Mouse (Mus musculus) forebrain, embryonic 16.5 days (tissue): ENCODE results near the gene Pcgf2. TPM values are rescaled to one million over a fixed set of nuclear protein-coding genes. Genes with fewer than 3 reads are reported as not detected.
A peak's percentile ranks its signal among the peaks of the same experiment; 100 is the strongest.

Experiments used
- ATAC-seq: fragments of 200-750 bp; cut with Nextera tagmentation; 2 replicates; pipeline ENCODE4 v1.8.0; 2017; ENCODE audit warnings: mild to moderate bottlenecking, moderate library complexity
- H3K27ac ChIP-seq: fragments of 300-500 bp; sonication (generic); 2 replicates; pipeline ENCODE4 v1.5.1; 2014; ENCODE audit warnings: low read length, control low read depth
- H3K27me3 ChIP-seq: fragments of 300-500 bp; sonication (generic); replicated peaks from 2 replicates; pipeline ENCODE4 v1.6.1; 2014; ENCODE audit warnings: low read length; ENCODE audit not compliant: control insufficient read depth, insufficient read depth
- H3K36me3 ChIP-seq: fragments of 300-500 bp; sonication (generic); 2 replicates; pipeline ENCODE4 v1.6.1; 2014; ENCODE audit not compliant: control insufficient read depth, insufficient read depth
- H3K4me1 ChIP-seq: fragments of 300-500 bp; sonication (generic); replicated peaks from 2 replicates; pipeline ENCODE4 v1.6.1; 2014; ENCODE audit warnings: low read length; ENCODE audit not compliant: control insufficient read depth, insufficient read depth
- H3K4me2 ChIP-seq: fragments of 300-500 bp; sonication (generic); 2 replicates; pipeline ENCODE4 v1.6.1; 2014; ENCODE audit warnings: mild to moderate bottlenecking, low read length, control low read depth
- H3K4me3 ChIP-seq: fragments of 300-500 bp; sonication (generic); replicated peaks from 2 replicates; pipeline ENCODE4 v1.5.1; 2014; ENCODE audit warnings: mild to moderate bottlenecking, low read length, control low read depth
- H3K9ac ChIP-seq: fragments of 300-500 bp; sonication (generic); replicated peaks from 2 replicates; pipeline ENCODE4 v1.6.1; 2014; ENCODE audit warnings: low read depth, low read length, control low read depth
- H3K9me3 ChIP-seq: fragments of 300-500 bp; sonication (generic); 2 replicates; pipeline ENCODE4 v1.6.1; 2016; ENCODE audit warnings: low read length; ENCODE audit not compliant: control insufficient read depth
- WGBS: fragments of 180-500 bp; shearing (Covaris S2); extraction: QIAGEN DNeasy Blood & Tissue Kit; methylation state at CpG from one replicate; pipeline ENCODE4 v1.1.7; 2014; 5-methylcytosine and 5-hydroxymethylcytosine counted together
- polyA plus RNA-seq: library from polyadenylated mRNA; unstranded; fragments of >200 nt; fragmentation: Nextera tagmentation; extraction: Ambion mirVana; gene quantifications from 2 replicates; pipeline ENCODE4 v1.2.1, GENCODE M21; 2015

The Pcgf2 gene
- polyA plus RNA-seq, 1 experiment from 2014 or later = 19.8 TPM

- peaks cover 55% of the 10 kb centered on the region for H3K4me1 ChIP-seq
- no peak overlapping the region for H3K27ac ChIP-seq
- peaks cover 19% of the 10 kb centered on the region for H3K27me3 ChIP-seq
- ATAC-seq = no peak
- peaks cover 3% of the 10 kb centered on the region for H3K36me3 ChIP-seq
- H3K4me2 ChIP-seq = no peak overlapping the region
- WGBS = 87% methylated on average over 13 of the region's 13 CpGs
- no peak overlapping the region for H3K9ac ChIP-seq
- H3K9me3 ChIP-seq = no peaks in the 10 kb centered on the region
- H3K4me3 ChIP-seq = no peak overlapping the region
These were observed 34.9 kb downstream of the Pcgf2 start for GRCm38 (mm10) chr11:97665431-97665830.

GRCm38 (mm10) chr11:97664771-97665240, 35.5 kb downstream of the Pcgf2 start:
- no peak for ATAC-seq
- H3K36me3 ChIP-seq = peaks cover 3% of the 10 kb centered on the region
- H3K4me1 ChIP-seq = peaks cover 50% of the 10 kb centered on the region
- no peaks in the 10 kb centered on the region for H3K9me3 ChIP-seq
- no peak overlapping the region for H3K27ac ChIP-seq
- peak overlapping the region; percentile 85 for H3K4me2 ChIP-seq
- peak overlapping the region; percentile 84 for H3K4me3 ChIP-seq
- 27% methylated on average over 6 of the region's 6 CpGs for WGBS
- peaks cover 19% of the 10 kb centered on the region for H3K27me3 ChIP-seq
- H3K9ac ChIP-seq = no peak overlapping the region

GRCm38 (mm10) chr11:97664339-97664665, 36.0 kb downstream of the Pcgf2 start:
- no peaks in the 10 kb centered on the region for H3K9me3 ChIP-seq
- peaks cover 50% of the 10 kb centered on the region for H3K4me1 ChIP-seq
- 4% methylated on average over 6 of the region's 8 CpGs for WGBS
- H3K4me3 ChIP-seq = peak overlapping the region; percentile 84
- H3K27me3 ChIP-seq = peaks cover 19% of the 10 kb centered on the region
- H3K36me3 ChIP-seq = peaks cover 3% of the 10 kb centered on the region
- peak overlapping the region; percentile 70; the same call in 1 of the 2 replicates for H3K27ac ChIP-seq
- peak overlapping the region; percentile 85 for H3K4me2 ChIP-seq
- H3K9ac ChIP-seq = peak overlapping the region; percentile 82
- no peak for ATAC-seq

- ATAC-seq = 0 out of 2 replicates have a peak, but pooled peaks have one; percentile 23
- under 1% methylated on average over 46 of the region's 57 CpGs for WGBS
- H3K4me2 ChIP-seq = peak overlapping the region; percentile 85
- peak overlapping the region; percentile 84 for H3K4me3 ChIP-seq
- peak overlapping the region; percentile 82 for H3K9ac ChIP-seq
- peak overlapping the region; percentile 70 for H3K27ac ChIP-seq
- peaks cover 46% of the 10 kb centered on the region for H3K4me1 ChIP-seq
- peaks cover 3% of the 10 kb centered on the region for H3K36me3 ChIP-seq
- H3K9me3 ChIP-seq = no peaks in the 10 kb centered on the region
- H3K27me3 ChIP-seq = peaks cover 19% of the 10 kb centered on the region
These were observed 36.6 kb downstream of the Pcgf2 start for GRCm38 (mm10) chr11:97663528-97664338.

- H3K9me3 ChIP-seq = no peaks in the 10 kb centered on the region
- under 1% methylated on average over 21 of the region's 76 CpGs for WGBS
- H3K4me1 ChIP-seq = peaks cover 42% of the 10 kb centered on the region
- ATAC-seq = peak; percentile 70
- peak within 1 kb of the TSS; percentile 84 for H3K4me3 ChIP-seq
- peak within 1 kb of the TSS; percentile 70 for H3K27ac ChIP-seq
- peaks cover 3% of the 10 kb centered on the region for H3K36me3 ChIP-seq
- peak within 1 kb of the TSS; percentile 82 for H3K9ac ChIP-seq
- peak within 1 kb of the TSS; percentile 85 for H3K4me2 ChIP-seq
- H3K27me3 ChIP-seq = peaks cover 19% of the 10 kb centered on the region
These were observed 37.3 kb downstream of the Pcgf2 start, which contains the start of gene Mllt6 for GRCm38 (mm10) chr11:97662893-97663527. Mllt6 (plus strand) TSS chr11:97663414.

- WGBS = 3% methylated on average over 21 of the region's 21 CpGs
- H3K4me3 ChIP-seq = peak overlapping the region; percentile 84
- peaks cover 3% of the 10 kb centered on the region; the same call in 1 of the 2 replicates for H3K36me3 ChIP-seq
- H3K9ac ChIP-seq = peak overlapping the region; percentile 82; the same call in 1 of the 2 replicates
- H3K27me3 ChIP-seq = peaks cover 19% of the 10 kb centered on the region
- peak overlapping the region; percentile 54 for H3K4me2 ChIP-seq
- H3K27ac ChIP-seq = no peak overlapping the region
- ATAC-seq = no peak
- peaks cover 42% of the 10 kb centered on the region for H3K4me1 ChIP-seq
- H3K9me3 ChIP-seq = no peaks in the 10 kb centered on the region
These were observed 37.9 kb downstream of the Pcgf2 start for GRCm38 (mm10) chr11:97662207-97662892.

- ATAC-seq = no peak
- Histone ChIP-seq H3K9ac (no peak overlapping the region; the same call in 1 of the 2 replicates), H3K4me2 (peak overlapping the region; percentile 41), H3K27ac (no peak overlapping the region), H3K27me3 (peaks cover 19% of the 10 kb centered on the region), H3K4me3 (peak overlapping the region; percentile 22), H3K36me3 (no peaks in the 10 kb centered on the region), H3K4me1 (peaks cover 42% of the 10 kb centered on the region), H3K9me3 (no peaks in the 10 kb centered on the region)
- under 1% methylated on average over 18 of the region's 20 CpGs for WGBS
These were observed 38.6 kb downstream of the Pcgf2 start for GRCm38 (mm10) chr11:97661648-97662133.

- Histone ChIP-seq H3K27me3 (peaks cover 19% of the 10 kb centered on the region), H3K4me3 (peak overlapping the region; percentile 64), H3K27ac (no peak overlapping the region), H3K9me3 (no peaks in the 10 kb centered on the region), H3K4me1 (peaks cover 42% of the 10 kb centered on the region), H3K9ac (peak overlapping the region; percentile 68; the same call in 1 of the 2 replicates), H3K36me3 (no peaks in the 10 kb centered on the region), H3K4me2 (peak overlapping the region; percentile 89)
- WGBS = 5% methylated on average over 27 of the region's 27 CpGs
- no peak for ATAC-seq
These were observed 39.3 kb downstream of the Pcgf2 start for GRCm38 (mm10) chr11:97660734-97661647.
